Mouse (Mus musculus) subcutaneous adipose tissue, adult 2 months (tissue): ENCODE measurements around the gene Akap9. TPM values are rescaled to one million over a fixed set of nuclear protein-coding genes. Genes with fewer than 3 reads are reported as not detected.

Experiments
- polyA plus RNA-seq: library from polyadenylated mRNA; depleted of rRNA; stranded (reverse); fragments of >200 nt; gene quantifications from 2 replicates; pipeline ENCODE4 v1.2.3, GENCODE M21; 2012; ENCODE audit warnings: low replicate concordance; rRNA removed

The Akap9 gene
- polyA plus RNA-seq = 6.2 and 10.4 TPM in 2 replicates

DNA sequence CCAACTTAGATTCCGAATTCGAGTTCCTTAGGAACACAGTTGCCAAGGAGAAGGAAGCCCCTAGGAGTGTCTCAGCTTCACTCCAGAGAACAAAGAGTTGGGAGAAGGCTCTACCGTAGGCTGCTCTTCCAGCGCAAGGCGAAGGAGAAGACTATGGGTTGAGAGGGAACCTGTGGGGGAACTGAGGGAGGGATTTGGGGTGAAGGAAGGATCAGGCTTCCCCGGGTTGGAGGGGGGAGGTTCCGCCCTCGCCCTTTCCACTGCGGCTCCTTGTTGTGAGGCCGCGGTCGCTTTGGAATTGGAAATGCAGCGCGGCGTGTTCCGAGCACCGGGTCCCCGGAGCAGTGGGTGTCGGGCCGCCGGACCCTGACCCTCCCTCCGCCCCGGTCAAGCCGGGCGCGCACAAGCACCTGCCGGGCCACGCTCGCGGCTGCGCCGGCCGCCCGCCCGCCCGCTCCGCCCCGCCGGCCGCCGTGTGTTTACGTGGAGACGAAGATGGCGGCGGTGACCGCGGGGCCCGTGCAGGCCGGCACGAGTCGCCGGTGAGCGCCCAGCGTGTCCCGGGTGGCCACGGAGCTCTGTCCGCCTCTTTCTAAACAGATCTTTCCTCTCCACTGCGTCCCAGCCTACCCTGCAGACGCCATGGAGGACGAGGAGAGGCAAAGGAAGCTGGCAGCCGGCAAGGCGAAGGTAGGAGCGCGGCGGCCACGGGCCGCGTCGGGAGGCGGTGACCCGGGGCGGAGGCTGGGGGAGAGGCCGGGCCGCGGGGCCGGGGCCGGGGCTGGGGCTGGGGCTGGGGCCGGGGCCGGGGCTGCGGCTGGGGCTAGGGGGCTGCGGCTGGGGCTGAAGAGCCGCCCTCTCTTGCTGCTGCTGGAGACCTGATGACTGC lies at the start of gene Akap9:
TSS of gene Akap9 (plus strand) at position 254 of the 889 bp plus-strand sequence.

DNA sequence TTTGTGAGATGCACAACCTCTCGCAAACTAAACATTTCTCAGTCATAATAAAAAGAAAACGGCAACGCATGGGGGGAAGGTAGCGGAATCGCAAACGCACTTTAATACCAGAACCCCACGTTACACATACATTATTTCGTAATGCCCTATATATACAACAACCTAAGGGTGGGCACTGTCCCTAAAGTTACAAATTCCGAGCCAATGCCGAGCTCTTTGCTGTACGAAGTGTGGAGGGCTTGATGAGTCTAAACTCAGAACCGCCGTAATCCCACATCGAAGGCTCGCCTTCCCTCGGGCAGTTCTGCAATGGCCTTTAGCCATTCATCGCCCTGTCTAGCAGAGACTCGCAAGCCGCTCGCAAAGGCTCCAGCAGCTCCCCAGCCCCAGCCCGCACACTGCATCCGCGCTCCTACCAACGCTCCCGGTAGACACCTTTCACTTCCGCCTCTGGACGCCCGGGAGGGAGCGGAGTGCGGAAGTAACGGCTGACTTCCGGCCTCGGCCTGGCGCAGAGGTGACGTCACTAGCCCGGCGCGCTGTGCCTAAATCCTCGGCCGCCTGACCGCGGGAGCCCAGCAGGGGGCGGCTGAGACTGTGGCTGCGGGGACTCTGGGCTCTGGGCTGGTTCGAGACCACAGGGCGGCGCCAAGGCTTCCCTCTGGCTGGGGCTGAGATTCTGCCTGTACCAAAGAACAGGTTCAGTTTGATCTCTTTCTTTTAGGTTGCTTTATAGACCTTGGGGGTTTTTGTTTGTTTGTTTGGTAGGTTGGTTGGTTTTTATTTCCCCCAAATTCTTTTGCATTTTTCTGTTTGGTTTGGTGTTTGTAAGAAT lies 34.2 kb upstream of the Akap9 start, which contains the start of gene Mterf1a:
TSS of gene Mterf1a (minus strand) at position 475 of the 835 bp plus-strand sequence.

DNA sequence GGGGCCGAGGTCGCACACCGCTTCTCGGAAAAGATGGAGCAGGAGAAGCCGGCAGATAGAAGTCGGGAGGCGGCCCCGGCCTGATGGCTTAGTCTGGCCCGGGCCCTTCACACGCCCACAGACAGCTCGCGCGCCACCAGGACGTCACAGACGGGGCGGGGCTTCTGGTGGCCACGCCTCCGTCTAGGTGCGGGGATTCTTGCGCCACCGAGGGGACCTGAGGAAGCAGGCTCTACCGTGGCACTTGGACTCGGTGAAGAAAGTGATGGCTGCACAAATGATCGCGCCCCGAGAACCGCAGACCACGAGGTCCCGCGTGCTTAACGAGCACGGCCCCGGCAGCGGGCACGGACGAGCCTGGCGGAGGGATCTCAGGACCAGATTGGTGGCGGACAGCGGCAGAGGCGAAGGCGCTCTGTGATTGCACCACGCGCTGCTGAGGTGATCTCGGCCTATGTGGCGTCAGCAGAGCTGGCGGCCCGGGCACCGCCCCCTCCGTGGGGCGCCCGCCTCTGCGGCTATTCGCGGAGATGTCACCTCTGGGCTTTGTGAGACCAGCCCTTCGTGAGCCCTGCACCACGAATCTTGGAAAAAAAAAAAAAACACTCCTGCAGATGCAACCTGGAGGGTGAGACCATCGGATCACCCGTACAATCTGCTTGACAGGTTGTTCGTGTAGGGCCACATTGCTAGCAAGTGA lies 176.6 kb downstream of the Akap9 start, which contains the start of gene Cyp51:
TSS of gene Cyp51 (minus strand) at position 406 of the 700 bp plus-strand sequence.

Other genes with a start within 250 kb of the Akap9 start
- gene Ankib1, start 125.1 kb upstream of the Akap9 start, polyA plus RNA-seq = 10.3 and 13.5 TPM in 2 replicates
- gene Krit1, start 124.9 kb upstream of the Akap9 start, polyA plus RNA-seq = 10.7 and 14.5 TPM in 2 replicates
- 0.05 TPM in 1 of 2 replicates, not detected in the other for gene Lrrd1, start 82.9 kb upstream of the Akap9 start, polyA plus RNA-seq
- gene Mterf1a, start 34.1 kb upstream of the Akap9 start, polyA plus RNA-seq = 1.1 and 1.5 TPM in 2 replicates
- 32.0 and 41.5 TPM in 2 replicates for gene Cyp51, start 176.7 kb downstream of the Akap9 start, polyA plus RNA-seq